ENCODE assay signal across 8 mouse cellular contexts in the genomic region with DNA sequence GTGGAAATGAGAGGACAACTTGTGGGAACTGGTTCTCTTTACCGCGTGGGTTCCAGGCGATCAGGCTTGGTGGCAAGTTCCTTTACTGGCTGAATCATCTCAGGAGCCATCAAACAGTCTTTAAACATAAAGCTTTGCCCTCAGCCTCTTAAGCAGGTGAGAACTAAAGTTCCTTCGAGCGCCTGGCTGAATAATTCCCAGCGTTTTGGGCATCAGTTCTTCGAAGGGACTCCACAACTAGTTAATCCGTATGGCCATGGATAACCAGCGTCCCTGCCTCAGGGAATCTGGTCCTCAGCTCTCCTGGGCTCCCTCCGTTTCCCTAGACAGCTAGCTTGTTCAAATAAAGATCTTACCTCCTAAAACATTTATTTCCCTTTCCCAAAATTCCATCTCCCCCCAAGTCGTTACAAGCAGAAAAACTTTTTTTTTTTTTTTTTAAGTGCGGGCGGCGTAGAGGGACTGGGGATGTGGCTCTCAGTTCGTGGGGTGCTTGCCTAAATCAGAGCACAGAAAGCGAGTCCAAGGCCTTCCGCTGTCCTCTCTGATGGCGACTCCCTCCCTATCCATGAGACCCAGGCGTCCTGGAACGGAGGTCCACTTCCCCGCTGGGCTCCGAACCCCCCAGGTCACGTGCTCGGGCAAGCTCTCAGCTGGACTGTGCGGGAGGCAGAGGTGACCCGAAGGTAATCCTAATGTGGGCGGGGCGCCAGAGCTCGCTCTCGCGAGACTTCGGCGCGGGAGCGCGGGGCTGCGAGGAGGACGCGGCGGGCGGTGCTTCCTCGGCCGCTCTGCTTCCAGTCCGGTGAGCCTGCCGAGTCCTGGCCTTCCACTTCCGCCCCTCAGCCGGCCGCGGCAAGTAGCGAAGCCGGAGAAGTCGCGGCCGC. TPM values are rescaled to one million over a fixed set of nuclear protein-coding genes. Genes with fewer than 3 reads are reported as not detected.
DNase-seq lines count a peak whose midpoint lies in the region; ATAC-seq and TF ChIP-seq lines count a peak whose summit lies in the region.

A gene (plus strand): TSS at position 740 of the 887 bp plus-strand sequence.

- no peaks in the 10 kb centered on the region for H3K27me3 ChIP-seq in MEL (ENCODE audit: control insufficient read depth in 1 of 2, insufficient read depth in 2 of 2, low read length in 2 of 2)
- no peaks in the 10 kb centered on the region for H3K27me3 ChIP-seq in cerebellum, adult 2 months (ENCODE audit: control insufficient read depth, insufficient read depth, low read length)
- H3K27me3 ChIP-seq in lung, embryonic 16.5 days (ENCODE audit: control insufficient read depth, insufficient read depth, low read depth, low read length): no peaks in the 10 kb centered on the region

- peak; percentile 95 for DNase-seq in MEL (ENCODE audit: low read depth, low spot score)
- DNase-seq in cerebellum, adult 2 months: peak; percentile 98 to 99
- peak; percentile 98 for DNase-seq in forelimb bud, embryonic 11.5 days (ENCODE audit: low read depth, low spot score)
- peak; percentile 84 for DNase-seq in layer of hippocampus, adult 9-10 months (ENCODE audit: low spot score)
- DNase-seq in ovary, postnatal 10 days (ENCODE audit: low spot score): peak; percentile 99
- peak; percentile 83 to 89 for DNase-seq in thymus, postnatal 10 days (ENCODE audit: low spot score in 2 of 2)

- no peaks in the 10 kb centered on the region for H3K9me3 ChIP-seq in MEL (replicated peaks; ENCODE audit: insufficient read depth, low read length)
- no peaks in the 10 kb centered on the region for H3K9me3 ChIP-seq in lung, embryonic 16.5 days (ENCODE audit: control insufficient read depth, low read length)

- no peak for TF ChIP-seq EP300 in MEL (IDR thresholded peaks at IDR 0.05; ENCODE audit: low read depth in 1 of 2, low read length in 2 of 2)

- H3K4me2 ChIP-seq in lung, embryonic 16.5 days (ENCODE audit: low read depth, low read length): peak within 1 kb of the TSS; percentile 97

- under 1% methylated on average over 54 of the region's 54 CpGs for WGBS in cerebellum, adult 2 months
- WGBS in lung, embryonic 16.5 days: under 1% methylated on average over 54 of the region's 54 CpGs

- ATAC-seq in hematopoietic stem cell, adult 5-6 weeks (replicated peaks in 1 of 2; ENCODE audit: insufficient read depth in 1 of 2, low FRiP score in 2 of 2, low TSS enrichment in 1 of 2, low read depth in 1 of 2, poor library complexity in 2 of 2, severe bottlenecking in 2 of 2): peak; percentile 77 to 88
- ATAC-seq in lung, embryonic 16.5 days (ENCODE audit: low read depth): peak; percentile 97

- peaks cover 10 to 19% of the 10 kb centered on the region in 2 experiments for H3K4me1 ChIP-seq in MEL (ENCODE audit: control insufficient read depth in 1 of 2, insufficient read depth in 2 of 2, low read length in 2 of 2)
- peaks cover 3% of the 10 kb centered on the region; the same call in 1 of the 2 replicates for H3K4me1 ChIP-seq in cerebellum, adult 2 months (ENCODE audit: control insufficient read depth, insufficient read depth, low read length)
- H3K4me1 ChIP-seq in lung, embryonic 16.5 days (replicated peaks; ENCODE audit: control insufficient read depth, insufficient read depth, low read length): peaks cover 20% of the 10 kb centered on the region

- TF ChIP-seq POLR2A in MEL (IDR thresholded peaks at IDR 0.05; ENCODE audit: control insufficient read depth in 1 of 2, insufficient read depth in 1 of 2, low read depth in 1 of 2, low read length in 2 of 2, poor library complexity in 1 of 2): peak; percentile 66 to 92
- TF ChIP-seq POLR2A in cerebellum, adult 2 months (IDR thresholded peaks at IDR 0.05; ENCODE audit: borderline replicate concordance, insufficient read depth, low read length): peak; percentile 81

- H3K9ac ChIP-seq in MEL (ENCODE audit: control insufficient read depth, low read depth, low read length, poor library complexity, severe bottlenecking): peak within 1 kb of the TSS; percentile 99
- peak within 1 kb of the TSS; percentile 95 for H3K9ac ChIP-seq in lung, embryonic 16.5 days (ENCODE audit: low read length)

- H3K27ac ChIP-seq in MEL (ENCODE audit: control insufficient read depth, low read depth, low read length): peak within 1 kb of the TSS; percentile 89
- H3K27ac ChIP-seq in cerebellum, adult 2 months (ENCODE audit: insufficient read depth, low read length): peak within 1 kb of the TSS; percentile 70
- peak within 1 kb of the TSS; percentile 95 for H3K27ac ChIP-seq in lung, embryonic 16.5 days (ENCODE audit: low read length)

- TF ChIP-seq RAD21 in MEL (IDR thresholded peaks at IDR 0.05; ENCODE audit: low read depth, low read length): no peak

- peaks cover 0 to 27% of the 10 kb centered on the region in 2 experiments; a peak in 2 of 4 replicates for H3K36me3 ChIP-seq in MEL (ENCODE audit: control insufficient read depth in 1 of 2, insufficient read depth in 2 of 2, low read length in 2 of 2)
- no peaks in the 10 kb centered on the region for H3K36me3 ChIP-seq in lung, embryonic 16.5 days (ENCODE audit: control insufficient read depth, insufficient read depth, low read length)

- TF ChIP-seq CTCF in MEL (IDR thresholded peaks at IDR 0.05 in 2 of 3, conservative IDR thresholded peaks at IDR 0.05 in 1 of 3; ENCODE audit: control insufficient read depth in 1 of 3, insufficient read depth in 1 of 3, low read depth in 2 of 3, low read length in 3 of 3, poor library complexity in 1 of 3, severe bottlenecking in 1 of 3): no peak
- no peak for TF ChIP-seq CTCF in cerebellum, adult 2 months (IDR thresholded peaks at IDR 0.05; ENCODE audit: borderline replicate concordance, insufficient read depth, low read depth, low read length)

- peaks cover 30% of the 10 kb centered on the region for H3K79me2 ChIP-seq in MEL (ENCODE audit: control insufficient read depth, insufficient read depth, low read length, poor library complexity)

- peak within 1 kb of the TSS; percentile 76 to 97 for H3K4me3 ChIP-seq in MEL (ENCODE audit: control insufficient read depth in 1 of 2, insufficient read depth in 1 of 2, low read depth in 2 of 2, low read length in 2 of 2)
- peak within 1 kb of the TSS; percentile 69 for H3K4me3 ChIP-seq in cerebellum, adult 2 months (replicated peaks; ENCODE audit: insufficient read depth, low read depth, low read length)
- H3K4me3 ChIP-seq in lung, embryonic 16.5 days (ENCODE audit: low read length): peak within 1 kb of the TSS; percentile 95

TF ChIP-seq in MEL, 35 proteins besides CTCF, POLR2A, EP300 and RAD21:
- TF ChIP-seq NELFE (IDR thresholded peaks at IDR 0.05; ENCODE audit: low read depth, low read length) (peak; percentile 84), TCF12 (IDR thresholded peaks at IDR 0.05; ENCODE audit: low read depth, low read length) (peak; percentile 48), MAX (IDR thresholded peaks at IDR 0.05; ENCODE audit: low read length) (peak; percentile 82; the same call in 1 of the 2 replicates), HCFC1 (IDR thresholded peaks at IDR 0.05; ENCODE audit: low read depth, low read length) (peak; percentile 78), UBTF (IDR thresholded peaks at IDR 0.05; ENCODE audit: borderline replicate concordance, insufficient read depth, low read depth, low read length) (no peak; the same call in 1 of the 2 replicates), USF2 (IDR thresholded peaks at IDR 0.05; ENCODE audit: borderline replicate concordance in 1 of 2, insufficient read depth in 1 of 2, low read depth in 1 of 2, low read length in 2 of 2) (peak in 1 of 2 experiments; percentile 19; a peak in 2 of 4 replicates), USF1 (IDR thresholded peaks at IDR 0.05; ENCODE audit: low read depth, low read length) (peak; percentile 93), MXI1 (IDR thresholded peaks at IDR 0.05; ENCODE audit: low read depth, low read length) (peak; percentile 75), MAZ (IDR thresholded peaks at IDR 0.05; ENCODE audit: low read depth, low read length) (0 out of 2 replicates have a peak, but pooled peaks have one; percentile 36), BHLHE40 (IDR thresholded peaks at IDR 0.05; ENCODE audit: borderline replicate concordance, low read depth, low read length) (peak; percentile 70; the same call in 1 of the 2 replicates), RCOR1 (IDR thresholded peaks at IDR 0.05; ENCODE audit: low read depth, low read length) (no peak), POLR2AphosphoS2 (IDR thresholded peaks at IDR 0.05; ENCODE audit: low read length) (peak; percentile 57), POLR2AphosphoS5 (IDR thresholded peaks at IDR 0.05; ENCODE audit: borderline replicate concordance, low read depth, low read length) (0 out of 2 replicates have a peak, but pooled peaks have one; percentile 27), TBP (IDR thresholded peaks at IDR 0.05; ENCODE audit: low read depth, low read length) (peak; percentile 85), CHD2 (IDR thresholded peaks at IDR 0.05; ENCODE audit: low read length) (peak; percentile 93), ZNF384 (IDR thresholded peaks at IDR 0.05; ENCODE audit: low read depth, low read length) (peak; percentile 76), ELF1 (IDR thresholded peaks at IDR 0.05; ENCODE audit: low read depth, low read length) (peak; percentile 75), JUND (IDR thresholded peaks at IDR 0.05; ENCODE audit: low read depth, low read length) (no peak), ETS1 (IDR thresholded peaks at IDR 0.05; ENCODE audit: low read depth, low read length) (peak; percentile 23; the same call in 1 of the 2 replicates), SIN3A (IDR thresholded peaks at IDR 0.05; ENCODE audit: low read length) (no peak)

RNA-seq across cellular contexts. Expression of the gene that starts here (rescaled TPM):
- 14.0 TPM in 2 replicates for total RNA-seq in MEL (2012; rRNA removed)
- polyA plus RNA-seq in MEL (2012; ENCODE audit: insufficient read depth in 1 of 2, insufficient read length in 2 of 2, low read depth in 1 of 2, low replicate concordance in 2 of 2, missing spikeins in 1 of 2): 10 to 100 TPM in 1 of 2 experiments, not detected in 1; 12.2 TPM
- polyA plus RNA-seq in cerebellum, adult 2 months (2012; rRNA removed): 11.9 and 12.7 TPM in 2 replicates
- 12.6 and 19.9 TPM in 2 replicates for total RNA-seq in hematopoietic stem cell, adult 5-6 weeks (2017)
- 12.1 and 13.4 TPM in 2 replicates for polyA plus RNA-seq in lung, embryonic 16.5 days (2015; fragmentation: Nextera tagmentation; extraction: Ambion mirVana)

Comparison
In these comparisons a context has a peak if more than half of its experiments do, and no peak if none do; other contexts are left out.
1. Peak in every context shown above with its lines: DNase-seq, ATAC-seq, H3K4me3 ChIP-seq and H3K27ac ChIP-seq.